Mouse (Mus musculus) lung, adult 2 months (tissue): ENCODE data around the gene Plin3. TPM values are rescaled to one million over a fixed set of nuclear protein-coding genes. Genes with fewer than 3 reads are reported as not detected.

Experiments used
- DNase-seq: peaks from one replicate; pipeline ENCODE4 v3.0.0; 2022
- H3K4me1 ChIP-seq: fragments of 200-500 bp; 2 replicates; pipeline ENCODE4 v1.6.1; 2011; ENCODE audit warnings: low read length; ENCODE audit not compliant: control insufficient read depth, insufficient read depth
- H3K4me3 ChIP-seq: fragments of 200-500 bp; replicated peaks from 2 replicates; pipeline ENCODE3; 2011; ENCODE audit warnings: low read depth, mild to moderate bottlenecking, control low read depth, low read length; ENCODE audit errors: extremely low read depth
- CTCF ChIP-seq: fragments of 200-500 bp; IDR thresholded peaks from 2 replicates; pipeline ENCODE4 v1.5.1; 2011; ENCODE audit warnings: mild to moderate bottlenecking, low read length, control low read depth; ENCODE audit not compliant: insufficient read depth
- POLR2A ChIP-seq: fragments of 200-500 bp; IDR thresholded peaks from 2 replicates; pipeline ENCODE4 v1.6.1; 2011; ENCODE audit warnings: low read depth, mild to moderate bottlenecking, control low read depth, low read length, borderline replicate concordance; ENCODE audit errors: extremely low read depth
- WGBS: fragments of 180-500 bp; shearing (Covaris S2); methylation state at CpG from one replicate; pipeline ENCODE4 v1.1.7; 2018; 5-methylcytosine and 5-hydroxymethylcytosine counted together
- polyA plus RNA-seq: library from polyadenylated mRNA; depleted of rRNA; stranded (reverse); fragments of >200 nt; gene quantifications from 2 replicates; pipeline ENCODE4 v1.2.3, GENCODE M21; 2012

Plin3 gene
- polyA plus RNA-seq, 1 experiment: 39.6 TPM

DNA sequence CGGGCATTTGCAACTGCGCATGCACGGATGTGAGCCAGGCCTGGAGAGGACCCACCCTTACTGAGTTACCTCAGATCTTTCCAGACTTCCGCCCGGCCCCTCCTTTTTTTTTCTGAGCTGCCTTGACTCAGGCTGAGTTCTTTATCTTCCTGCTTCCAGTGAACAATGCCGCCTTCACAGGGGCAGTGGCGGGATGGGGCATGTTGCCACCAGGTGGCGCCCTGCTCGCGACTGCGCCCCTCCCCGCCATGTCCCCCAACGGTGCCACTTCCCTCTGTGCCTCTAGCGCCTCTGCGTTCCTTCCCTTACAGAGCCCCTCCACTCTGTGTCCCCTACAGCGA lies 1.5 kb downstream of the Plin3 start:
- DNase-seq: peak; percentile 87
- peak; percentile 45; the same call in 1 of the 2 replicates for TF ChIP-seq POLR2A
- TF ChIP-seq CTCF: peak; percentile 78
- Histone ChIP-seq H3K4me3 (peak overlapping the region; percentile 52), H3K4me1 (peaks cover 6% of the 10 kb centered on the region)
- WGBS: 1% methylated on average over 16 of the region's 16 CpGs

DNA sequence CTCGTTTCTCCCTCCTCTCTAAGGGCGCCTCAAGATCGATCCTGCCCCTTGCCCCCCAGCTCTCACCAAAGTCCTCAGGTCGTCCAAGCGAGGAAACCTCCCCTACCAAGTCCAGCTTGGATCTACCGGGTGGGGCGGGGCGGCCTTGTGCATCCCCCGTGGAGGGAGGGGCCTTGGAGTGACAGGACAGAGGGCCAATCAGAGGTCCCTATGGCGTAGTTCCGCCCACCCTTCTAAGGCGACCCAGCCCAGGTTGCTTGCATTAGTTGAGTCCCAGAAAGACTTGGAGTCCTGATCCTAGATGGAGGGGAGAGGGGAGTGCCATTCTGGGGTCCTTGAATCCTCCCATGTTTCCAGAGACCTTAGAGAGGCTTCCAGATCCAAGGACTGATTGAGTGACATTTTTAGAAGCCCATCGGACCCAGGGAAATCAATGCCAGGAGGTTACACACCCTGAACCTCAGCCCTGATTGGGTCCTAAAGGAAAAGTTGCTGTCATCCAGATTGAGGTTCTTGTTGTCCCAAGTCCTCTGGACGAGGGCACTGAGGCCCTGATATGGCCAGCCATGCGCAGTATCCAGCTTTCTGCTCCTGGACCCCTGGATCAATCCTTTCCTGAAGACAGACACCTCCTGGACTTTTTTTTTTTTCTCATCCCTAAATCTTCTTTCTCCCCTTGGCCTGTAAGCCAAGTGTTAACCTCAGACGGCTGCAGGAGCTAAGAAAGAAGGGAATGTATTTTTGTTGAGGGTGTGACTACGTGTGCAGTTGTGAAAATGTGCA lies 2.1 kb downstream of the Plin3 start:
- H3K4me1 ChIP-seq: peaks cover 6% of the 10 kb centered on the region
- H3K4me3 ChIP-seq: peak overlapping the region; percentile 61
- peak; percentile 100 for DNase-seq
- peak; percentile 85; the same call in 1 of the 2 replicates for TF ChIP-seq POLR2A
- no peak for TF ChIP-seq CTCF
- WGBS: 3% methylated on average over 17 of the region's 17 CpGs

DNA sequence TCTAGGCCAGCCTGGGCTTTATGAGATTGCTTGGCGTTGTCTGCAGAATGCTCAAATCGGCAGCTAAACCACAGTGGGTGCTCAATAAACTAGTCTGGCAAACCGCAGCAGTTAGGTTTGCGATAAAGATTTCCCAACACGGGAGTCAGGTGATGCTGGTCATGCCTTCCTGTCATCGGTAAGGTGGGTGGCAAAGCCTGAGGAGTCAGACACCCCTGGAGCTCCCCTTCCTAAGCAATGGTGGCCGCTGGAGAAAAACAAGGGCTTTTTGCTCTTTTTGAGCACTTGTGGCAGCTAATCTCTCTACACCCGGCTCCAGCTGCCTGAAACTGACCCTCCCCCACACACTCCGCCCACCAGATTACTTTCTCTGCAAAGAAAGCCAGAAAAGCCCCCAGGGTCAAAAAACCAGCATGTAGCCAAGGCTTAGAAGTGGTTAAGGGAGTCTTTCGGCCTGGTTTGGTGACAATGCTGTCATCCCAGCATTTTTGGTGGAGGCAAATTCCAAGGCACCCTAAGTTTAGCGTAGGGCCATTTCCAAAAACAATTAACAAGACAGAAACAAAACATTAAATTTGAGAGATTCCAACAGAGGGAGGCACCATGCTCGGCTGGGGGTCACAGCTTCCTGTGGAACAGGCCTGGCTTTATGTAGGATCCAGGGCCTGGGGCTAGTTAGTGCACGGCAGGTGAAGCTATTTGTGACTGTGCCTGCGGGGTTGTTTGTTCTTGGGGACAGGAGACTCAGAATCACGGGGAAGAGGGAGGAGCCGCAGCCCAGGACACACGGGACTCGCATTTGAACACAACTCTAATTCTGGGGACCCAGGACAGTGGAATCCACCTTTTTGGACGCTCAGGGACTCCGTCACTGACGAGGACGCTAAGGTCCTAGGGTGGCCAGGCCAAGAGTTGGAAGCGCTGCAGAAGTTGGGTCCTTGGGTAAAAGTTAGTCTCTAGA lies 3.0 kb downstream of the Plin3 start:
- DNase-seq: peak; percentile 69
- WGBS: 10% methylated on average over 23 of the region's 23 CpGs
- TF ChIP-seq CTCF (no peak), POLR2A (peak; percentile 27; the same call in 1 of the 2 replicates)
- Histone ChIP-seq H3K4me3 (peak overlapping the region; percentile 61), H3K4me1 (peaks cover 6% of the 10 kb centered on the region)

DNA sequence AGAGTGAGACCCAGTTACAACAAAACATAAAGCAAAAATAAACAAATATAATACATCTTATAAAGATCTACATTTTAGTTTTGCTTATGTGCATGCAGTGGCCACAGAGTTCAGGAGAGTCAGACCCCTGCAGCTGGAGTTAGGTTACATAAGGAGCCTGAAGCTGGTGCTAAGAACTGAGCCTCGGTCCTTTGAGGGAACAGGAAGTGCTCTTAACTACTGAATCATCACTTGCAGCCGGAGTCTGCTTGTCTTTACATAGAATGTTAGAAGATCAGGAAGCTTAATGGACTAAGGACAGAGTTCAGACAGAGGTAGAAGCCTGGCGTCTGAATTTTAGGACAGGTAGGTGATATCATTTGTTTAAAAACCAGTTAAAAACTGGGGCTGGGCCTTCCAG lies 3.8 kb downstream of the Plin3 start:
- Histone ChIP-seq H3K4me1 (peaks cover 6% of the 10 kb centered on the region), H3K4me3 (peak overlapping the region; percentile 61)
- no peak for TF ChIP-seq POLR2A
- no peak for TF ChIP-seq CTCF
- DNase-seq: no peak
- 20% methylated on average over 3 of the region's 3 CpGs for WGBS

DNA sequence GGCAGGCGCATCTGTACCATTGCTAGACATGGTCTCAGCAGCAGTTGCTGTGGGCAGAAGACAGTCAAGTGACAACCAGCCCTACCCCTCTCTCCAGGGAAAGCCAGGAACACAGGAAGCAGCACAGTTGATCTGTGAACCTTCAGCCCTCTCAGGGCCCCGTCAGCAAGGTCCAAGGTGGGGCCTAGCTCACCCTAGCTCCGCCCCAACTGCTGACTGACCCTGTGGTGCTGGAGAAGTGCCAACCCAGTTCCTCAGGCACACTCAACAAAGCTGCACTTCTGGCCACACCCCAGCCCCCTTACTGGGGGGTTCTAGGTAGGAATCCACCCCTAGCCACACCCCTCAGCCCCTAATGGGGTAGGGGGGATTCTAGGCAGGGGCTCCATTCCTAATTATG lies 4.8 kb downstream of the Plin3 start:
- peaks cover 6% of the 10 kb centered on the region for H3K4me1 ChIP-seq
- WGBS: 49% methylated on average over 3 of the region's 3 CpGs
- no peak for DNase-seq
- no peak for TF ChIP-seq CTCF
- TF ChIP-seq POLR2A: no peak
- H3K4me3 ChIP-seq: no peak overlapping the region

DNA sequence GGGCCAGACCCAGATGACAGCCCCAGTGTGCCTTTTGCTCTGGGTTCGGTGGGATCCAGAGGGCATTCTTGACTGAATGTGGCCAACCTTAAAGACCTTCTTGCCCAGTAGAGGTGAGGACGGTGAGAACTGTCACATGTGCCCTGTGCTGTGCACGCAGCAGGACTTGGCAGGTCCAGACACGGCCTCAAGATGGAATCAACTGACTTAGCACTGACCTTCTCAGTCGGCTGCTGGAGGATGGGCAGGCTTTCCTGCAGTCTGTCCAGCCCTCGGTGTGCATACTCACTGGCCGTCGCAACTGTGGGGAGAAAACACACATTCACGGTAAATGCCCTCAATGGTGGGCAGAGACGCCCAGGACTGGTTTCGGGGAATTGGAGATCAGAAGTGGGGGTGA lies 6.7 kb downstream of the Plin3 start:
- no peak overlapping the region for H3K4me3 ChIP-seq
- 91% methylated on average over 11 of the region's 11 CpGs for WGBS
- TF ChIP-seq CTCF (no peak), POLR2A (no peak)
- DNase-seq: no peak
- H3K4me1 ChIP-seq: 0 out of 2 replicates have a peak, but pooled peaks cover 3% of the 10 kb centered on the region

DNA sequence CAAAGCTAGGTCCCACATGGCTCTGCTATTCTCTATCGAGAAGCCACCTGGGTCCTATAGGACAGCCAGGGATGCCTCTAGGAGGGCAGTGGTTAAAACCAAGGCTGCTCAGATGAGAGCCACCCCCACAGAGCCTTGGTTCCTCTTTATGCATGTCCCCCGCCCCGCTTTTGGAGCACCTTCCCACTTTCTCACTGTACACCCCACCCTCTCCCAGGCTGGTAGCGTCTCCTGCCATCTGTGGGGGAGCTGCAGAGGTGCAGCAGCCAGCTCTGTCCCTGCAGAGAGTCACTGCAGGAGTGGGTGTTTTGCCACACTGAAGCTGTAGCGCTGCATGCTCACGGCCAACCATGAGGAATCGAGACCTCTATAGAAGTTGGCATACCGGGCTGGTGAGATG lies 9.4 kb downstream of the Plin3 start:
- no peak for DNase-seq
- no peak for TF ChIP-seq CTCF
- TF ChIP-seq POLR2A: no peak
- Histone ChIP-seq H3K4me3 (no peak overlapping the region), H3K4me1 (0 out of 2 replicates have a peak, but pooled peaks cover 3% of the 10 kb centered on the region)
- 86% methylated on average over 8 of the region's 8 CpGs for WGBS

DNA sequence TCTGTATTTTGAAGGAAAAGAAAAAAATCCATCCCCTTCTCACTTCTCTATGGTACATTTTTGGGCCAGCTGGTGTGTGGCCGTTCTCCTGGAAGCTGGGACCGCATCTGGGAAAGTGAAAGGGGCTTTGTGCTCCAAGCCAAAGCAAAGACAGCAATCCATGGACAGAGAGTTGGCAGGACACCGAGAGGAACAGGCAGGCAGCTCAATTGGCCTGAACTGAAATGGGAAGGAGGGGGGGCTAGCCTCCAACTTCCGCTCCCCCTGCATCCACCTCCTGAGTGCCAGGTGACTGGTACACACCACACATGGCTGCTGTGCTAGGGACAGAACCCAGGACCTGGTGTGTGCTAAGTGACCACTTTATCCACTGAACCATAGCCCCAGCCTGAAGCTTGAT lies 9.9 kb downstream of the Plin3 start:
- Histone ChIP-seq H3K4me3 (no peak overlapping the region), H3K4me1 (peaks cover 4% of the 10 kb centered on the region)
- no peak for DNase-seq
- 81% methylated on average over 4 of the region's 4 CpGs for WGBS
- TF ChIP-seq CTCF (no peak), POLR2A (no peak)

DNA sequence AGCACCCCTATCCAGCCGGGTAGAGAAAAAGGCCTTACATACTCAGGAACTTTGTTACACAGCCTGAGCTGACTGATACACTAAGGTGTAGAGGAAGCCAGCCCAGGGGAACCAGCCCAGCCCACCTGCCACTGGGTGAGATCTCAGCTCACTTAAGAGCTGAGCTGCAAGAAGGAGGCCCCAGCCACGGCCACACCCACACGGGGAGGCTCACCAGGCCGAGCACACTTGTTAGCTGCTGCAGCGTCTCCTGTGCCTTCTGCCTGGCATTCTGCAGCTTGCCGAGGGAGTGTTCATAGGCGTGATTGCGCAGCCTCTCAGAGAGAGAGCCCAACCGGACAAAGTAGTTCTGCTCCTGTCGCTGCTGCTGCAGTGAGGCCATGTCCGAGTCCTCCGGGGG lies 11.5 kb downstream of the Plin3 start:
- no peak for DNase-seq
- peaks cover 4% of the 10 kb centered on the region for H3K4me1 ChIP-seq
- 90% methylated on average over 12 of the region's 12 CpGs for WGBS
- TF ChIP-seq POLR2A: no peak
- no peak for TF ChIP-seq CTCF
- no peak overlapping the region for H3K4me3 ChIP-seq
